Mouse (Mus musculus) ES-E14 (cell line): ENCODE measurements around the gene Btnl1.

Source experiments
- HCFC1 ChIP-seq: IDR thresholded peaks from 2 replicates; pipeline ENCODE4 v1.6.1; 2012; ENCODE audit warnings: low read length, inconsistent platforms, borderline replicate concordance; ENCODE audit not compliant: insufficient read depth
- MAFK ChIP-seq: IDR thresholded peaks from 2 replicates; pipeline ENCODE4 v1.6.1; 2014; ENCODE audit warnings: mild to moderate bottlenecking, low read depth, low read length, inconsistent platforms; ENCODE audit not compliant: insufficient read depth

- TF ChIP-seq MAFK = no peak
- TF ChIP-seq HCFC1 = no peak
Measured at GRCm38 (mm10) chr17:34377450-34378209, 698 bp downstream of the Btnl1 start.
